Mouse (Mus musculus): ENCODE results near the gene Slbp. TPM values are rescaled to one million over a fixed set of nuclear protein-coding genes. Genes with fewer than 3 reads are reported as not detected.

Gene Slbp
- polyA plus RNA-seq, 1 experiment from 2014 or later, result 265 TPM

- no peaks in the 10 kb centered on the region for H3K27me3 ChIP-seq (ENCODE audit: insufficient read depth, low read length)
- DNase-seq (no peak), ATAC-seq (ENCODE audit: insufficient read depth) (no peak)
- no peak overlapping the region for H3K4me3 ChIP-seq (ENCODE audit: low read depth, low read length)
- no peaks in the 10 kb centered on the region for H3K4me1 ChIP-seq (ENCODE audit: insufficient read depth)
- no peak overlapping the region for H3K9ac ChIP-seq
- H3K9me3 ChIP-seq (ENCODE audit: low read depth, low read length), result no peaks in the 10 kb centered on the region
- H3K4me2 ChIP-seq, result no peak overlapping the region
- no peaks in the 10 kb centered on the region for H3K36me3 ChIP-seq (ENCODE audit: insufficient read depth)
- no peak for TF ChIP-seq CTCF (IDR thresholded peaks at IDR 0.05; ENCODE audit: low read depth)
- WGBS, result 58% methylated on average over 3 of the region's 3 CpGs
- no peak overlapping the region for H3K27ac ChIP-seq (ENCODE audit: low read depth)
Observed at GRCm38 (mm10) chr5:33588066-33588465, 64.3 kb downstream of the Slbp start.

DNA sequence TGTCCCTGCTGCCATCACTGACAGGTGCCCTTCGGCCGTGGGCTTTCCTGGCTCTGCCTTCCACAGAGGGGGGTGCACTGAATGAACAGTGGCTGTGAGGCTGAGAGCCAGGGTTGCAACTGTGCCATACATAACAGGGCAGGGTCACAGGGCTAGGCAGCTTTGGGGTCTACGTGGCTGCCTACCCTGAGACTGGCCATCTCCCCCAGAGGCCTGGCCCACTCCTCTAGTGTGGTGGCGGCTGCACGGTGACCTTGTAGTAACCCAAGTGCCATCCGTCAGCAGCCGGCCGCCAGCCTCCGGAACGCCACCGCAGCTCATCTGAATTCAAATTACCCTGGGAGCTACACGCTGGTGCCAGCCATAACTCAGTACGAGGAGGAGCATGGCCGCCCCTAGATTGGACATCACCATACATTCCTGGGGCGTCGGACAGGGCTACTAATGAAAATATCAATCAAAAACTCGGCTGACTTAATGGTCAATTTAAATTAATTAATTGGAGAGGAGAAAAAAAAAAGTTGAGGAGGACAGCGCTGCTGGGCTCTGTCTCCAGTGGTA is 64.8 kb downstream of the Slbp start:
- Histone ChIP-seq H3K36me3 (ENCODE audit: insufficient read depth) (no peaks in the 10 kb centered on the region), H3K27ac (ENCODE audit: low read depth) (no peak overlapping the region), H3K9me3 (ENCODE audit: low read depth, low read length) (no peaks in the 10 kb centered on the region), H3K9ac (no peak overlapping the region), H3K4me2 (no peak overlapping the region), H3K27me3 (ENCODE audit: insufficient read depth, low read length) (no peaks in the 10 kb centered on the region), H3K4me1 (ENCODE audit: insufficient read depth) (no peaks in the 10 kb centered on the region), H3K4me3 (ENCODE audit: low read depth, low read length) (no peak overlapping the region)
- DNase-seq, result no peak
- ATAC-seq (ENCODE audit: insufficient read depth), result no peak
- no peak for TF ChIP-seq CTCF (IDR thresholded peaks at IDR 0.05; ENCODE audit: low read depth)
- WGBS, result 67% methylated on average over 18 of the region's 18 CpGs

Other genes starting within 250 kb of the Slbp start
- gene Nkx1-1, start 218.6 kb downstream of the Slbp start, polyA plus RNA-seq (2014; fragmentation: Nextera tagmentation; extraction: Ambion mirVana), result not detected in 2 replicates
- 63.5 and 64.4 TPM in 2 replicates for gene Fam53a, start 22.9 kb downstream of the Slbp start, polyA plus RNA-seq (2014; fragmentation: Nextera tagmentation; extraction: Ambion mirVana)
- 0.26 and 0.31 TPM in 2 replicates for gene Gm9903, start 22.6 kb downstream of the Slbp start, polyA plus RNA-seq (2014; fragmentation: Nextera tagmentation; extraction: Ambion mirVana)
- gene Tacc3, start 5.6 kb upstream of the Slbp start, polyA plus RNA-seq (2014; fragmentation: Nextera tagmentation; extraction: Ambion mirVana), result 254 and 261 TPM in 2 replicates
- gene Tmem129, start 5.8 kb upstream of the Slbp start, polyA plus RNA-seq (2014; fragmentation: Nextera tagmentation; extraction: Ambion mirVana), result 38.3 and 39.7 TPM in 2 replicates
- gene Fgfr3, start 69.1 kb upstream of the Slbp start, polyA plus RNA-seq (2014; fragmentation: Nextera tagmentation; extraction: Ambion mirVana), result 51.0 and 52.5 TPM in 2 replicates
- 50.2 and 53.7 TPM in 2 replicates for gene Letm1, start 130.2 kb upstream of the Slbp start, polyA plus RNA-seq (2014; fragmentation: Nextera tagmentation; extraction: Ambion mirVana)
- gene Nsd2, start 168.2 kb upstream of the Slbp start, polyA plus RNA-seq (2014; fragmentation: Nextera tagmentation; extraction: Ambion mirVana), result 70.1 and 77.4 TPM in 2 replicates